Mouse (Mus musculus): Measurements from ENCODE around the gene Cog7.

Cog7 gene

GRCm38 (mm10) chr7:121981307-121981871 lies at the start of gene Cog7:
TSS of gene Cog7 (minus strand) at chr7:121981711.
- peak; percentile 92 to 94 for DNase-seq

GRCm38 (mm10) chr7:122022131-122022530 lies 40.6 kb upstream of the Cog7 start:
- no peak for DNase-seq

- peak; percentile 95 for DNase-seq
Observed at GRCm38 (mm10) chr7:122020667-122021354, 39.3 kb upstream of the Cog7 start, which contains the start of gene Gga2. TSS of gene Gga2 (minus strand) at chr7:122021222.

DNA sequence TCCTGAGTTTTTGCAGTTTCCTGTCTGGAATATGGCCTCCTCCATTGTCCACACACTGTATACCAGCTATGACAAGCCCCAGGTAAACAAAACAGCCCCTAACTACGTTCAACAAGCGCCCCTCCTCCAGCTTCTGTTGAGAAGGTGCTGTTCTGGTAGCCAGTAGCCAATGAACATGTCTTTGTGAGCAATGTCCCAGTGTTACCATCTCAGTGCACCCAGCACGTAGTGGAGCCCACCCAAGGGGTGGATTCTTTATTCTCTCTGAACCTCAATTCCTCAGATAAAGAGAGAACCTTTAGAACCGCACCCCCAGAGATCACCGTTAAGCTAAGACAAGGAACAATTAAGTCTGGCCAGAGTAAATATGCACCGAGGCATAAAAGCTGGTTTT lies 38.8 kb upstream of the Cog7 start:
- DNase-seq: peak in 1 of 2 experiments; percentile 12

GRCm38 (mm10) chr7:122018978-122019377 lies 37.5 kb upstream of the Cog7 start:
- DNase-seq: no peak

GRCm38 (mm10) chr7:122018247-122018646 lies 36.7 kb upstream of the Cog7 start:
- DNase-seq: peak; percentile 64 to 71

- no peak for DNase-seq
Observed at GRCm38 (mm10) chr7:122015734-122016133, 34.2 kb upstream of the Cog7 start.

GRCm38 (mm10) chr7:122015105-122015504 lies 33.6 kb upstream of the Cog7 start:
- DNase-seq: no peak

- no peak for DNase-seq
Observed at GRCm38 (mm10) chr7:122012949-122013348, 31.4 kb upstream of the Cog7 start.

DNA sequence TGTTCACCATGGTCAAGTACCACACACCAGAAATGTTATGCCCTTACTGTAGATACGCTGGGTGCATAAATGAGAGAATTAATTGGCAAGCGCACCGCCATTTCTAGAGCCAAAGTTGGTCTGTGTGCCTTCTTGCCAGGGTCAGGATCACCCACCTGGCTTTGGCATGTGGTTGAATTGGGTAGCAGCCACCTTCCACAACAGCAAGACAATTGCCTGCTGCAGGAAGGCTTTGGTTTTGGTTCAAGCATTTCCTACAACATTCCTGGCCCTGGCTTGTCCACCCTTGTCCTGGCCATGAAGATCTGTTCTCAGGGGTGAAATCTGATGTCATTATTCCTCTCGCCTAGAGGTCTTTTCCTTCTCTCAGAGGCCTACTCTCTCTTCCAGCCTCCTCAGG lies 30.9 kb upstream of the Cog7 start:
- DNase-seq: no peak

- DNase-seq: no peak
Observed at GRCm38 (mm10) chr7:122000396-122000795, 18.9 kb upstream of the Cog7 start.

DNA sequence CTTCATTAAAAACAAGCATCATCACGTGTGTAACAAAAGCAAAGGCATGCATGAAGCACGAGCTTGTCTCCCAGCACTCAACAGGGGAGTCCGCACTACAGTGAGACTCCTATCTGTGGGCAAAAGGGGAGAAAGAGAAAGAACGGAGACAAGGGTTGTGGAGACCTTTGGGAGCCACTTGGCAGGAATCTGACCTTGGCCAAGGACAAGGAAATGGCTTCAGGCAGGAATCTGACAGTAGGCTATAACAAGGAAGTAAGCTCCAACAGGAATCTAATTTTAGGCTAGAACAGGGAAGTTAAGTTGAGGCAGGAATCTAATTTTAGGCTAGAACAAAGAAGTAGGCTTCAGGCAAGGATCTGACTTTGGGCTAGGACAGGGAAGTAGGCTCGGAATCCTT lies 14.4 kb upstream of the Cog7 start:
- no peak for DNase-seq

DNA sequence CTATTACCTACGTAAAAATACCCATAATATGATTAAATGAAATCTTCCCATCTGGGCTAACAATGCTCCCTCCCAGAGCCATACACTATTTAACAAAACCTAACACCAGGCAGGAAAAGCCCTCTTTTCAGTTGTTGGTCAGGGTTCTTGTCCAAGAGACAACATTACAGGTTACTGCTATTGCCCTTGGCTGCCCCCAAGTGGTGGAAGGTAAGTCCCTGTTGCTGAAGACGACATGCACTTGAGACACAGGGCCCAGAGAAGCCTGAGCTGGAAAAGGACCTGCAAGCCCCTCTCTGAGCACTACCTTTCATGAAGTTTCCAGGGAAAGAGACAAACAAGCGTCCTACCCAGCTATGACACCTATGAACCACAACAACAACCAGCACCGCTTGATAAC lies 6.5 kb downstream of the Cog7 start:
- DNase-seq: peak; percentile 64 to 65

DNA sequence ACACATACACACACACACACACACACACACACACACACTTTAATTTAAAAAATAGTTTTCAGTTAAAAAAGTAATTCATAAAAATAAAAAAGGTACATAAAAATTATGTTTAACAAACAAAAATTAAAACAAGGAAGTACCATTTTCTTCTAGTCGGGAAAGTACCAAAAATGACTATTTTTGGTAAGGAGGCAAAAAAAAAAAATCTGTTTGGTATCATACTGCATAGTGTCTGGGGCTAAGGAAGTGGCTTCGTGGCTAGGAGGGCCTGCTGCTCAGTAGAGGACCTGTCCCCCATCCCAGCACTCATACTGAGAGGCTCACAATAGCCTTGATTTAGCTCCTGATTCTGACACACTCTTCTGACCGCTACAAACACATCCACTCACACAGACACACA lies 9.8 kb downstream of the Cog7 start:
- DNase-seq: no peak

GRCm38 (mm10) chr7:121970250-121970649 lies 11.3 kb downstream of the Cog7 start:
- DNase-seq: no peak

DNA sequence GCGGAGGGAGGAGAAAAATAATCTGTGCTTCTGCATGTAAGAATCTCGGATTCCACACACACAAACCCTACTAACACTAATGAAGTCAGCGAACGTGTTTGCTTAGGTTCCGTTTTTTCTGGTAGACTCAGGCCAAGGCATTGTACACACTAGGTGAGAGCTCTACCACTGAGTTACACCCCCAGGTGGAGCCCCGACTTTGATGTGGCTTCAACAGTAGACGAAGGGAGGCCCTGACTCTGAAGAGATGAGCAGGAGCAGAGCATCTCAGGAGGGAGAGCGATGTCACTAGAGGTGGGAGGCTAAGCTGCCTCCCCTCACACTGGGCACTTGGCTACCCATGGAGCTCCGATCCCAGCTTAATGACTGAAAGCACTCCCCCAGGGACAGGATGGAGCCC lies 12.7 kb downstream of the Cog7 start:
- DNase-seq: no peak

DNA sequence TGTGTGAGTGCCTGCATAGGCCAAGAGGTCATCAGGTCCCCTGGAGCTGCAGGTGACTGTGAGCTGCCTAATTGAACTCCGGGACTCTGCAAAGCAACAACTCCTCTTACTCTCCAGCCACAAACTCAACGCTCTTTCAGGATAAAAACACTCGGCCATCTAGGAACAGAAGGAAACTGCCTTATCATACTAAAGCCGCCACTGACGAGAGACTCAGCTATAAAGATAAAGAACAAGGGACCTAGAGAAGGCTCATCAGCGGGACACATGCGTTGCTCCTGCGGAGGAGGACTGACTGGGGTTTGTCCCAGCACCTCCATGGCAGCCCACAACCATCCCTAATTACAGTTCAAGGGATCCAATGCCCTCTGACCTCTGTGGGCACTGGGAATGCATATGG lies 13.3 kb downstream of the Cog7 start:
- DNase-seq: no peak

GRCm38 (mm10) chr7:121966169-121966568 lies 15.3 kb downstream of the Cog7 start:
- DNase-seq: no peak

DNA sequence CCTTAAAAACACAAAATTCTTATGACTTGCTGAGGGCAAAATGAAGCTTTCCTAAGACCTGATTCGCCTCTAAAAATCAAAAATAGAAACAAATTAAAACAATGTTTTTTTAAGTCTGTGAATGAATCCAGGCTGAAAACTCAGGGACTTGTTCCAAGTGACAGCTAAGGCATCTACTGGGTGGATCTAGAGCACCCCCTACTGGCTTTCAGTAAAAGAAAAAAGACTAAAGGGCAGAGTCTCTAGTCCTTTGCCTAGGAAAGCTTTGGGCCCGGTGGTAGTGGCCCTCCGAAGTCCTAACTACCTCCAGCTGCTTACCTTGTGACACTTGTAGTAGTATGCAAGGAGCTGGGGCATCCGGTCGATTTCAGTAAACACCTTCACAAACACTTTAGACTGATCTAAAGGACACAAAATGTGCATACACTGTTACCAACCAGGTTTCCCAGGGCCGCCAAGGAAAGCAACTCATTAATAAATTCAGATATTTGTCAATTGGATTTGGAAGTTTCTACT lies 17.6 kb downstream of the Cog7 start:
- DNase-seq: peak; percentile 27 to 35

GRCm38 (mm10) chr7:121962571-121962959 lies 18.9 kb downstream of the Cog7 start:
- DNase-seq: no peak

GRCm38 (mm10) chr7:121961913-121962570 lies 19.5 kb downstream of the Cog7 start:
- no peak for DNase-seq

- no peak for DNase-seq
Observed at GRCm38 (mm10) chr7:121955802-121956201, 25.7 kb downstream of the Cog7 start.

GRCm38 (mm10) chr7:121954891-121955669 lies 26.4 kb downstream of the Cog7 start:
- no peak for DNase-seq

Measured in B cell, adult 2 months (primary cell).